In genomic region chr7:40429416-40429815, GRCm38 (mm10) we compare ENCODE assay signal across 25 mouse cellular contexts.
"Had no signal": no experiment of that assay in that cellular context is flagged by ENCODE, and none has a peak within 500 bp of the region (broad histone marks: within the 10 kb centered on the region; RNA-seq: fewer than 3 reads in every experiment).

No protein-coding gene starts in this region.

- H3K4me2 ChIP-seq: embryonic facial prominence, embryonic 12.5 days; embryonic facial prominence, embryonic 13.5 days; embryonic facial prominence, embryonic 15.5 days; forebrain, embryonic 12.5 days; forebrain, embryonic 13.5 days; forebrain, embryonic 15.5 days had no signal

- H3K4me1 ChIP-seq: embryonic facial prominence, embryonic 10.5 days; embryonic facial prominence, embryonic 12.5 days; embryonic facial prominence, embryonic 15.5 days; forebrain, embryonic 10.5 days; forebrain, embryonic 12.5 days; forebrain, embryonic 13.5 days; forebrain, embryonic 15.5 days had no signal

- H3K9me3 ChIP-seq: embryonic facial prominence, embryonic 10.5 days; embryonic facial prominence, embryonic 15.5 days; forebrain, embryonic 10.5 days; forebrain, embryonic 12.5 days; forebrain, embryonic 13.5 days; forebrain, embryonic 15.5 days had no signal

- H3K27ac ChIP-seq: embryonic facial prominence, embryonic 10.5 days; embryonic facial prominence, embryonic 12.5 days; embryonic facial prominence, embryonic 13.5 days; embryonic facial prominence, embryonic 15.5 days; forebrain, embryonic 10.5 days; forebrain, embryonic 12.5 days; forebrain, embryonic 13.5 days; forebrain, embryonic 15.5 days; gastrocnemius, adult 2 months; heart, adult 2 months had no signal

- H3K36me3 ChIP-seq: embryonic facial prominence, embryonic 10.5 days; embryonic facial prominence, embryonic 12.5 days; embryonic facial prominence, embryonic 13.5 days; embryonic facial prominence, embryonic 15.5 days; forebrain, embryonic 10.5 days; forebrain, embryonic 12.5 days; forebrain, embryonic 15.5 days had no signal

- DNase-seq: cerebellum, adult 9-10 months; cerebellum, adult 9-11 months; cerebellum, postnatal 10 days; cerebellum, postnatal 14 days; cerebellum, postnatal 25 days; cerebellum, postnatal 36 days; embryo, embryonic 11 days; forebrain, postnatal 0 days; gastrocnemius, adult 2 months; gastrocnemius, postnatal 10 days; gastrocnemius, postnatal 14 days; gastrocnemius, postnatal 25 days; gastrocnemius, postnatal 36 days; heart, adult 11 months; heart, adult 18-20 months; heart, adult 2 months had no signal

- H3K4me3 ChIP-seq: embryonic facial prominence, embryonic 10.5 days; embryonic facial prominence, embryonic 12.5 days; embryonic facial prominence, embryonic 13.5 days; embryonic facial prominence, embryonic 15.5 days; erythroblast, embryonic 14.5 days; forebrain, embryonic 10.5 days; forebrain, embryonic 12.5 days; forebrain, embryonic 13.5 days; forebrain, embryonic 15.5 days; gastrocnemius, adult 2 months; heart, adult 2 months had no signal

- H3K9ac ChIP-seq: embryonic facial prominence, embryonic 12.5 days; embryonic facial prominence, embryonic 13.5 days; embryonic facial prominence, embryonic 15.5 days; forebrain, embryonic 12.5 days; forebrain, embryonic 13.5 days; forebrain, embryonic 15.5 days; forebrain, postnatal 0 days had no signal

- H3K27me3 ChIP-seq: embryonic facial prominence, embryonic 12.5 days; embryonic facial prominence, embryonic 13.5 days; embryonic facial prominence, embryonic 15.5 days; forebrain, embryonic 12.5 days; forebrain, embryonic 13.5 days; forebrain, embryonic 15.5 days had no signal
